Mouse (Mus musculus) adrenal gland, postnatal 14 days (tissue): ENCODE results near the gene Cited2. TPM values are rescaled to one million over a fixed set of nuclear protein-coding genes. Genes with fewer than 3 reads are reported as not detected.

Experiments used
- DNase-seq: peaks from one replicate; pipeline ENCODE4 v3.0.0; 2021; ENCODE audit warnings: mixed read lengths
- long read RNA-seq, 2 experiments: library from polyadenylated mRNA; stranded (forward); transcript quantifications; one replicate each; pipeline ENCODE4 v2.0.0; 2021
- total RNA-seq: library from RNA; stranded (reverse); gene quantifications from 2 replicates; pipeline ENCODE4 v1.2.3, GENCODE M21; 2021

Gene Cited2
- 75.6 and 77.2 TPM in 2 replicates for total RNA-seq
- long read RNA-seq, experiment 1, transcript Cited2-203 (1 exons, 2,411 nt): minor isoform, 24 of 118 reads
- long read RNA-seq, experiment 1, transcript Cited2-201 (2 exons, 1,979 nt): major isoform, 90 of 118 reads
- long read RNA-seq, experiment 1, partial matches to known transcripts: 0 of 118 reads
- long read RNA-seq, experiment 1, other reads (novel, unspliced or antisense): 1 of 118 reads
- long read RNA-seq, experiment 2, transcript Cited2-201 (2 exons, 1,979 nt): major isoform, 50 of 65 reads
- long read RNA-seq, experiment 2, transcript Cited2-203 (1 exons, 2,411 nt): minor isoform, 14 of 65 reads
- long read RNA-seq, experiment 2, partial matches to known transcripts: 0 of 65 reads
- long read RNA-seq, experiment 2, other reads (novel, unspliced or antisense): 0 of 65 reads

DNA sequence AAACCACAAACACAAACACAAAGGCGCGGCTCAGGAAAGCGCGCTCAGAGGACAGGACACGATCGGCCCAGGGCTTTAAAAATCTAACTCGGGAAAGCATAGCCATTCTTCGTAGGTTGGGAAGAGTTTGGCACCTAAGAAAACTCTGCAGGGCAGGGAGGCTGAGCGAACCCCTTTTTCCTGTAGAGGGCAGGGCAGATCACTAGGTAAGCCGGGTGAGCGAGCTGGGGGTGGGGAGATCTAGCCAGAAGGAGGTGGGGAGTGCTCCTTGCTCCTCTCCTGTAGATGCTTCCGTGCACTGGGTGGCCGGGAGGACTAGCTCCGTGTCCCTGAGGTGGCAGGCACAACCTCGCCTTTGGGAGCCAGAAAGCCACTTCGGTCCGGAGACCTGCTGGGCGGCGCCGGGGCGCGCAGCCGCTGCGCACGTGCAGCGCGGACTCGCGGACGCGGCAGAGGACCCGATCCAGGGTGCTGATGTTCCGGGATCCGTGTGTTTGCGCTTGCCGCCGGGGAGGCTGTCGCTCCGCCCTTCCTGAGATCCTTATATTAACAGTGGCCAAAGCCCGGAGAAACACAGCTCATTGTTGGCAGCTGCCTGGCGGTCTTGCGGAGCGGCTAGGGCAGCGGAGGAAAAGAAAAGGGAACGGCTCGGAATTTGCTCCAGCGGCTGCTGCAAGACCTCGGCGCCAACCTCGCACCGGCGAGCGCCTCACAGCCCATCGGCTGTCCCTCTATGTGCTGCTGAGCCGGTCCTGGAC lies at the start of gene Cited2:
Gene Cited2 (plus strand): TSS at position 566 of the 758 bp plus-strand sequence.
- DNase-seq: peak; percentile 98

DNA sequence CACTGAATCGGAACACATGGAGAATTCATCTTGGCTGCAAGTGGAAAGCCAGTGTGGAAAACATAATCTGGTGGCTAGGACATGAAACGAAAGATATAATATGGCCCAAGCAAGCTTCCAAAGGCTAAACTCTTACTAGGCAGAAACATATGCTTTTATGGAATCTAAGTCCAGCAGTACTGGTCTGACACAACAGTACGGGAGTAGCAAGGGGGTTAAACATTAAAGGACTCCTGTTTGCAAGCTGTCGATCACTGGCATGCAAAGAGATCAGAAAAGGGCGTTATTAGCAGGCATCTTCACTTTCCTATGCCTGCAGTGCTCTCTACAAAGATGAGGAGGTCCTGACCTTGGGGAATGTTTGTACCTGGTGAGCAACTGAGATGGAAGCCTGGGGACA lies 48.6 kb upstream of the Cited2 start:
- DNase-seq: no peak

GRCm38 (mm10) chr10:17674869-17675268 lies 48.1 kb upstream of the Cited2 start:
- DNase-seq: no peak

DNA sequence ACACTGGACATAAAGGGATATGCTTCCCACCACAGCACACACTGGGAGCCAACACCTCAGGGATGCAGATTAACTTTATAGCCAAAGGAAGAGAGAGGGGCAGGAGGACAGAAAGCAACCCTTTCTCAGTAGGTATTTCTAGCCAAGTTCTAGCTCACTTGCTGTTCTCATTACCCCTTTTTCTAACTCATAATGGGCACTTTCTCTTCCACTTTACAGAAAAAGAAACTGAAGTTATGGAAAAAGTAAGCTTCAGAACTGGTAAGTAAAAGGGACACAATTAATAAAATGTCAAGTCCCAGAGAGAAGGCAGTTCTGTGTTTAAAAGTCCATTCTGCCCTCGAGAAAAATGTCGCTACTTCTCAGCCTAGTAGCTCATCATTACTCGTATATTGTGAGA lies 46.6 kb upstream of the Cited2 start:
- DNase-seq: no peak

GRCm38 (mm10) chr10:17677308-17677707 lies 45.7 kb upstream of the Cited2 start:
- no peak for DNase-seq

GRCm38 (mm10) chr10:17680432-17681382 lies 42.3 kb upstream of the Cited2 start:
- no peak for DNase-seq

- no peak for DNase-seq
Measured at GRCm38 (mm10) chr10:17681386-17681785, 41.6 kb upstream of the Cited2 start.

DNA sequence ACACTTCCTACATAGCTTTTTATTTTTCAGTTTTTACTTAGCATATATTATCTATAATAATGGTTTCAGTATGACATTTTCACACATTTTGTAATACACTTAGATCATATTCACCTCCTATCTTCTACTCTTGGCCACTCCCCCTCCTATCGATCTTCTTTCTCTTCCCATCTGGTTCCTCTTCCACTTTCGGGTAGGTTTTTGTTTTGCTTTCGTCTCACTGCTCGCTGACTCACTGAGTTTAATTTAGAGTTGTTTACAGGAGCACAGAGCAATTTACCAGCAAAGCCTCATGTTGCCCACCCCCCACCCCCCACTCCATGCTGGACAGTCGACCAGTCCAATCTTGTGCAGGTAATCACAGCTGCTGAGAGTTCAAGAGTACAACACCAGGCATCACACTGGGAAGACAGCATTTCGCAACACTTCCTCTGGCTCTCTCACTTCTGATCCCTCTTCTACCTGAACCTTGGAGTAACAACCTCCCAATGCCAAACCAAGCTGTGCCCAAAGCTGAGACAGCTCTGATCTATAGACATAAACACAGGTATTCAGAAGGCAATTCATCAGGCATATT lies 39.1 kb upstream of the Cited2 start:
- no peak for DNase-seq

GRCm38 (mm10) chr10:17689806-17690205 lies 33.2 kb upstream of the Cited2 start:
- DNase-seq: no peak

- no peak for DNase-seq
Measured at GRCm38 (mm10) chr10:17691709-17692108, 31.3 kb upstream of the Cited2 start.

GRCm38 (mm10) chr10:17695801-17696200 lies 27.2 kb upstream of the Cited2 start:
- no peak for DNase-seq

DNA sequence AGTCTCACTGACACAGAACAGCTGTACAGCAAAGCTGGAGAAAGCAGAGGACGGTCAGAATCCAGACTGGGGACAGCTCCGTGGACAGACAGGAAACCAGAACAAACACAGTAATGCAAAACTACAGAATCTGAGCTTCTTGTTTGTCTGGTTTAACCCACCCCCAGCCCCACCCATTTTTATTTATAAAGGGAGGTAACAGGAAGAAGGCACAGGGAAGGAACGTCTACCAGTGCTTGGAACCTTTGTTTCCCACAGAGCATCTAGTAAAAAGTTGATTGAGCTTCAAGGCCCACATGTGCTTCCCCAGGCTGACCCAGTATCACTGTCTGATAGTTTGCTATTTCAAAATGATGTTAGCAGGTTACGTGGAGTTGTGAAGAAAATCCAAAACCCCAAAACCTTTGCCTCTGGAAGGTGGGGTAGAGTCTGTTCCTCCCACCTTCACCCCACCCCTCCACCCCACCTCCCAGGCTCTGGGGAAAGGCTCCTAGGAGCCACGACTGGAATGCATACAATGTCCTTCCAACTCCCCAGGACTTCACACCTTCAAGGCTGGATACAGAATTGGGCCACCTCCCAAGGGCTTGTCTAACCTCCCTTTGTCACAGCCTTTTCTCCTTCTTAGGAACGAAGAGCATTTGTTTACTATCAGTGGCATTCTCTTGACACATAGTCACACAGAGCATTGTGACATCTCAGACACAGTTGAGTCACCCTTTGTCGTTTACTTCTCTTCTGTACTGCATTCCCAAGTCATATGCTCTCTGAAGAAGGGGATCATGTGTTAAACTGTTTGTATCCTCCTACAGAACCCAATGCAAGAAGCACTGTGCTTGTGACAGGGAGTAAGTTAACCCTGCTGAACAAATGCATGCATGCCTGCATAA lies 25.4 kb upstream of the Cited2 start:
- DNase-seq: no peak

GRCm38 (mm10) chr10:17705466-17705973 lies 17.5 kb upstream of the Cited2 start:
- DNase-seq: no peak

DNA sequence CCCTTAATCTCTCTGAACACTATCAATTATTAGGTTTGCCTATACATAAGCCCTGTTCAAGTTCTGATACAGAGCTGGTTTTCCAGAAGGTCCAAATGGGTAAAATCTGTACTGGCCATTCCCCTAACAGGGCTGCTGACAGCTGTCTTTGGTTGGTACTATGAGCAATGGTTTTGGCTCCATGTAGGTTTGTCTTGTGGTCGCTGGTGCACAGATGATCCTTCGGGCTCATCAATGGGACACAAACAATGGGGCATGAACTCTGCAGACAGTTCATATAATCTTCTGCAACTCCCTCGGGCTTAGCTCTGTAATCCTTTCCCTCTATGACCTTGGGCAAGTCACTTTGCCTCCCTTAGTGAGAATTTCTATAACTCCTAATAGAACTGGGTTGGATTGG lies 12.3 kb upstream of the Cited2 start:
- DNase-seq: no peak

GRCm38 (mm10) chr10:17719009-17719570 lies 3.9 kb upstream of the Cited2 start:
- DNase-seq: no peak

- DNase-seq: no peak
Measured at GRCm38 (mm10) chr10:17719646-17720045, 3.4 kb upstream of the Cited2 start.

DNA sequence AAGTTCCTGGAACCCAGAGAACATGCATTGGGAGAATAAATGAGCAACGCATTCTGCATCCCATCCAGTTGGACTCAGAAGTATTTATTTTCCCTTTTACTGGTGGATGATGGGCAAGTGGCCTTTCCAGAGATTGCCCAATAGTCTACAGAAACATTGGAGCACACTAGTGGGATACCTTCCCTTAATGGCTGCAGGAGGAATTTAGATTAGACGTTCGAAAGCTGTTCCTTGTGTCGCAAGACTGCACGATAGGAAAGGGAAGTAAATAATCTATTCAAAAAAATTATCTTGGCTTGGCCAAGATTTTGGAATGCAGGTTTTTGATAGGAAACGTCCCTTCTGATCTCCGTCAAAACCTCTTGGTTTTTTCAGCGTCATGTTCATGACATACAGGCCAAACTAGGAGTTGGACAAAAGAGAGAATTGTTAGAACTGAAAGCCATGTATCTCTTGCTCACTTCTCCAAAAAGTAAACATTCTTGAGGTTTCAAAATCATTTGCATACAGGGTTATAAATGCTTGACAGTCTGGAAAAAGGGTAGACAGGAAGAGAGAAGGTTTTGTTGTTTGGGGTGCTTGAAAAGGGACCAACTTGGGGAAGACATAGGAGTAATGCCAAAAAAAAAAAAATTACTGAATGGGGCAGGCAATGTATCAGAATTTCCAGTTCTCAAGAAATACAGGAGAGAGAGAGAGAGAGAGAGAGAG lies 2.0 kb upstream of the Cited2 start:
- DNase-seq: no peak

GRCm38 (mm10) chr10:17721602-17722121 lies 1.4 kb upstream of the Cited2 start:
- DNase-seq: peak; percentile 52

GRCm38 (mm10) chr10:17722158-17722557 lies 860 bp upstream of the Cited2 start:
- DNase-seq: peak; percentile 95
